Mouse (Mus musculus): ENCODE results near the gene Spred1. TPM values are rescaled to one million over a fixed set of nuclear protein-coding genes. Genes with fewer than 3 reads are reported as not detected.

Gene Spred1
- polyA plus RNA-seq, 1 experiment from 2014 or later = 6.5 TPM

DNA sequence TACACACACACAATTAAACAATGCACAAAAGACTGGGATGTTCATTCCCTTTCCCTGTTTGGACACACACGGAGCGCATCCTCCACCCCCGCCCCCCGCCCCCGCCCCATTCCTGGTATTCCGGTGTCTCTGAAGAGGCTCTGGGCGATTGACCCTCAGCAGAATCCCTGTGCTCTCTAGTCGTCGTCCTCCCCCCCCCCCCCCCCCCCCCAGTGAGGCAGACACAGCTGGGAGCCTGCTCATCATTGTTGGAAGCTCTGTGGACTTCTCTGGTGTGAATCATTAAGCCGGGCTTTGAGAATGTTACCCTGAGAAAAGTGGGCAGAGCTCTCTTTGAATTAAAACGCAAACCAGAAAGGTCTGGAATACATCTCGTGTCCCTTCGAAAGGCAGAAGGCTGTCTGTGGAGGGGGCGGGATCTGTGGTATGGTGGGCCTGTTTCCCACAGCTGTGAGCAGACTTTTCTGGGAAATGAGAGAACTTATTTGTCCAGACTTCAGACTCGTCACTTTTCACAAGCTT, 96.6 kb downstream of the Spred1 start:
- H3K4me1 ChIP-seq (ENCODE audit: control insufficient read depth, insufficient read depth, low read length) = peaks cover 5% of the 10 kb centered on the region; the same call in 1 of the 2 replicates
- no peaks in the 10 kb centered on the region for H3K36me3 ChIP-seq (ENCODE audit: control insufficient read depth, insufficient read depth, low read length)
- peak; percentile 82; the same call in 1 of the 2 replicates for ATAC-seq (ENCODE audit: insufficient read depth, low FRiP score)
- H3K4me2 ChIP-seq (ENCODE audit: low read depth, low read length) = peak overlapping the region; percentile 36
- H3K27me3 ChIP-seq (ENCODE audit: control insufficient read depth, insufficient read depth, low read length) = no peaks in the 10 kb centered on the region
- peak overlapping the region; percentile 68 for H3K27ac ChIP-seq (ENCODE audit: low read length)
- H3K4me3 ChIP-seq (replicated peaks; ENCODE audit: low read length) = no peak overlapping the region
- H3K9me3 ChIP-seq (replicated peaks; ENCODE audit: control insufficient read depth, low read length) = no peaks in the 10 kb centered on the region
- 12% methylated on average over 15 of the region's 15 CpGs for WGBS
- 0 out of 2 replicates have a peak overlapping the region, but pooled peaks have one; percentile 11 for H3K9ac ChIP-seq (ENCODE audit: low read length)

DNA sequence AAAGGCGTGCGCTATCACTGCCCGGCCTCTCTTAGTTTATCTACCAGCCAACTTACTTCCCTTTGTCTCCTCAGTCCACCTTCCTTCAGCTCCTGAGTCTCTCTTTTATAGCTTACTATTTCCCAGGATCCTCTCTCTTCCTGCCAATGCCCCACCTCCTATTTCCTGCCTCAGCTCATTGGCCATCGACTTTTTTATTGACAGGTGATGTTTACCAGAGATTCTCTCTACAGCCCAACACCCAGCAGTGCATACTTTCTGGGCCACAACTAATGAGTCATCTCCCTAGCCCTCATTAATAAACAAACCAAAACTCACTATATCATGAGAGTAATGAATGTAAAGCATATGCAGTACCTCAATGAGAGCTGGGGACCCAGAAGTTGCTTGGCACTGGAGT, 98.4 kb downstream of the Spred1 start:
- H3K36me3 ChIP-seq (ENCODE audit: control insufficient read depth, insufficient read depth, low read length) = no peaks in the 10 kb centered on the region
- no peak overlapping the region for H3K9ac ChIP-seq (ENCODE audit: low read length)
- H3K9me3 ChIP-seq (replicated peaks; ENCODE audit: control insufficient read depth, low read length) = no peaks in the 10 kb centered on the region
- 92% methylated on average over 4 of the region's 4 CpGs for WGBS
- H3K4me2 ChIP-seq (ENCODE audit: low read depth, low read length) = no peak overlapping the region
- H3K27me3 ChIP-seq (ENCODE audit: control insufficient read depth, insufficient read depth, low read length) = no peaks in the 10 kb centered on the region
- no peak for ATAC-seq (ENCODE audit: insufficient read depth, low FRiP score)
- H3K4me3 ChIP-seq (replicated peaks; ENCODE audit: low read length) = no peak overlapping the region
- H3K27ac ChIP-seq (ENCODE audit: low read length) = no peak overlapping the region
- peaks cover 5% of the 10 kb centered on the region; the same call in 1 of the 2 replicates for H3K4me1 ChIP-seq (ENCODE audit: control insufficient read depth, insufficient read depth, low read length)

DNA sequence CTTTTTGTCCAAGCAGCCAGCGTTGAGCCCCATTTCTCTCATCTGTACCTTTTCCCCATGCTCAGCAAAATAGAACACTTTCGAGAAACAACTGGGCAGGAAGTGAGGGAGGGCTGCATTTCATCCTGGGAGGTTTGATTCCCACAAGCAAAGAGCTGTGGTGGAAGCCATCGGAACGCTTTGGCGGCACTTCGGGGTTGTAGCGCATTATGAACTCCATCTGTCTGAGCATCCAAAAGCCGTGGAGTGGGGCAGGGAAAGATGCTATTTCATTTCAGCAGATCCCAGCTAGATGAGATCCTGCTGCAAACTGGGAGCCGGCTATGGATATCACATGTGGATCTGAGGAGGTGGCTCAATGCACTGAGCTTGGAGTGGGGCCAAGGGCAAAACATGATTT, 101.5 kb downstream of the Spred1 start:
- no peak overlapping the region for H3K4me3 ChIP-seq (replicated peaks; ENCODE audit: low read length)
- no peaks in the 10 kb centered on the region for H3K9me3 ChIP-seq (replicated peaks; ENCODE audit: control insufficient read depth, low read length)
- WGBS = 67% methylated on average over 9 of the region's 9 CpGs
- no peak for ATAC-seq (ENCODE audit: insufficient read depth, low FRiP score)
- no peak overlapping the region for H3K9ac ChIP-seq (ENCODE audit: low read length)
- H3K36me3 ChIP-seq (ENCODE audit: control insufficient read depth, insufficient read depth, low read length) = no peaks in the 10 kb centered on the region
- no peak overlapping the region for H3K4me2 ChIP-seq (ENCODE audit: low read depth, low read length)
- peak overlapping the region; percentile 31; the same call in 1 of the 2 replicates for H3K27ac ChIP-seq (ENCODE audit: low read length)
- no peaks in the 10 kb centered on the region for H3K27me3 ChIP-seq (ENCODE audit: control insufficient read depth, insufficient read depth, low read length)
- peaks cover 4% of the 10 kb centered on the region; the same call in 1 of the 2 replicates for H3K4me1 ChIP-seq (ENCODE audit: control insufficient read depth, insufficient read depth, low read length)

DNA sequence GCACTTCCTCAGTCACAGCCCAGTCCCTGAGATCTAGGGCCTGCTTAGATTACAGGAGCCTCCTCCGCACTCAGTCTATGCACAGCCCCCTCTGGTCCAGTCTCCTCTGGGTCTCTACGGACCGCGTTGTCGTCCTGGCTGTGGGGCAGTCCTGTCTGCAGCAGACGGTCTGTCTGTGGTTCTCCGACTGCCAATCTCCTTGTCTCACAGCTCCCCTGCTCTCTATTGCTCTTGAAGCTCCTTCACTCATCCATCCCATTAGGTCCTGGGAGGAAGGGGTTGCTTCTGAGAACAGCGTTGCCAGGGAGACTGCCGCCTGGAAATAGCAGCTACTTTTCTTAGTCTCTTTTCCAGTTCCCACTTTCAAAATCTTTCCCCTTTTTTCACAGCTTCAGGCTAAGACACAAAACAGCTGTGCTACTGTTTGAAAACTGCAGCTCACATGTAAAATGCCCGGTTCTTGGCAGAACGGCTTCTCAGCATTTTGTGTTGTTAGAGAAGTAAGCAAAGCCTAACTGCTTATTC, 107.5 kb downstream of the Spred1 start:
- H3K36me3 ChIP-seq (ENCODE audit: control insufficient read depth, insufficient read depth, low read length) = no peaks in the 10 kb centered on the region
- peak; percentile 40; the same call in 1 of the 2 replicates for ATAC-seq (ENCODE audit: insufficient read depth, low FRiP score)
- no peak overlapping the region; the same call in 1 of the 2 replicates for H3K27ac ChIP-seq (ENCODE audit: low read length)
- no peaks in the 10 kb centered on the region for H3K27me3 ChIP-seq (ENCODE audit: control insufficient read depth, insufficient read depth, low read length)
- peaks cover 4% of the 10 kb centered on the region; the same call in 1 of the 2 replicates for H3K4me1 ChIP-seq (ENCODE audit: control insufficient read depth, insufficient read depth, low read length)
- peak overlapping the region; percentile 4; the same call in 1 of the 2 replicates for H3K4me2 ChIP-seq (ENCODE audit: low read depth, low read length)
- no peak overlapping the region for H3K4me3 ChIP-seq (replicated peaks; ENCODE audit: low read length)
- H3K9ac ChIP-seq (ENCODE audit: low read length) = no peak overlapping the region
- H3K9me3 ChIP-seq (replicated peaks; ENCODE audit: control insufficient read depth, low read length) = no peaks in the 10 kb centered on the region
- WGBS = 40% methylated on average over 11 of the region's 11 CpGs

DNA sequence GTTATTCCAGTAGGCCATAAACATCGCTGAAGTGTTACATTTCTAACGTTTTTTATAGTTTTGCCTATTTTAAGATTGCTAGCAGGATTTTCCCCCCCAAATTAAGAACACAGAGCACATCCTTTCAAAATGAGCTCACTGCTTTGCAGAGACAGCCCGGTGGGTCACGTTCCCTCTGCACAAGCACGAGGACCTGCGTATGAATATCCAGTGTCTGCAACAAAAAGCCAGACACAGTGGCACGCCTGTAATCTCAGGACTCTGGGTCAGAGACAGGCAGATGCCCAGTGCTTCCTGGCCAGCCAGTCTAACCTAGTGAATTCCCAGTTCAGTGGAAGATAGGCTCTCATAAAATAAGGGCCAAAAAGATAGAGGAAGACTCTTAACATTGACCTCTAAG, 109.1 kb downstream of the Spred1 start:
- H3K4me2 ChIP-seq (ENCODE audit: low read depth, low read length) = no peak overlapping the region
- H3K4me3 ChIP-seq (replicated peaks; ENCODE audit: low read length) = no peak overlapping the region
- H3K9me3 ChIP-seq (replicated peaks; ENCODE audit: control insufficient read depth, low read length) = no peaks in the 10 kb centered on the region
- no peak overlapping the region for H3K27ac ChIP-seq (ENCODE audit: low read length)
- 86% methylated on average over 7 of the region's 7 CpGs for WGBS
- H3K27me3 ChIP-seq (ENCODE audit: control insufficient read depth, insufficient read depth, low read length) = 0 out of 2 replicates have a peak, but pooled peaks cover 7% of the 10 kb centered on the region
- no peak overlapping the region for H3K9ac ChIP-seq (ENCODE audit: low read length)
- peaks cover 4% of the 10 kb centered on the region; the same call in 1 of the 2 replicates for H3K4me1 ChIP-seq (ENCODE audit: control insufficient read depth, insufficient read depth, low read length)
- H3K36me3 ChIP-seq (ENCODE audit: control insufficient read depth, insufficient read depth, low read length) = no peaks in the 10 kb centered on the region
- no peak for ATAC-seq (ENCODE audit: insufficient read depth, low FRiP score)

DNA sequence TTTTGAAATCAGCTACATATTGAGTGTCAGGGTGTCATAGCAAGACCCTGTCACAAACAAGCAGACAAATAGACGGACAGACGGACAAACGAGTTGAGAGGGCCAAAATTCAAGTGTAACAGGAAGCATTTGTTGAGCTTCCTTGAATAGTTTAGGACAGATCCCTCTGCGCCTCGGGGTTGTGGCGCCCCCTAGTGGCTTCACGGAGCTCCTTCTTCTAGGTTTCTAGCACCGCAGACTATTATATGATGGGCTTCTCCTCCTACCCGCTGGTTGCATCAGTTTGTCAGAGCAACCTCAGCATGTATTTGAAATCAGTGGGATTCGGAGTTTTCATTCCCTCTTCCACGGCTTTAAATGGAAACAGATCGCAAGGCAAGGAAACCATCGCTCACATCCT, 110.1 kb downstream of the Spred1 start:
- Histone ChIP-seq H3K4me1 (ENCODE audit: control insufficient read depth, insufficient read depth, low read length) (peaks cover 4% of the 10 kb centered on the region; the same call in 1 of the 2 replicates), H3K4me2 (ENCODE audit: low read depth, low read length) (no peak overlapping the region), H3K9me3 (replicated peaks; ENCODE audit: control insufficient read depth, low read length) (no peaks in the 10 kb centered on the region), H3K27me3 (ENCODE audit: control insufficient read depth, insufficient read depth, low read length) (0 out of 2 replicates have a peak, but pooled peaks cover 8% of the 10 kb centered on the region), H3K9ac (ENCODE audit: low read length) (peak overlapping the region; percentile 6; the same call in 1 of the 2 replicates), H3K27ac (ENCODE audit: low read length) (no peak overlapping the region), H3K36me3 (ENCODE audit: control insufficient read depth, insufficient read depth, low read length) (no peaks in the 10 kb centered on the region), H3K4me3 (replicated peaks; ENCODE audit: low read length) (no peak overlapping the region)
- ATAC-seq (ENCODE audit: insufficient read depth, low FRiP score) = peak; percentile 53; the same call in 1 of the 2 replicates
- WGBS = 6% methylated on average over 13 of the region's 13 CpGs

MicroRNA genes within 50 kb of the gene (microRNA counts, 519-probe panel; counts per million panel counts)
- microRNA mmu-miR-674 = 2,591 counts per million, percentile 56 among the panel's probes with 10 or more counts

Small RNAs within 50 kb of the gene (microRNA-seq; reads per million reads assigned to microRNA genes)
- 875 reads per million, percentile 75 among the genes with 10 or more reads in this experiment for gene Mir674

Other genes with a start within 250 kb of the Spred1 start
- gene Tmco5, start 242.7 kb upstream of the Spred1 start, polyA plus RNA-seq (2015; fragmentation: Nextera tagmentation; extraction: Ambion mirVana) = not detected in 2 replicates
- 5.3 and 7.4 TPM in 2 replicates for gene Fam98b, start 128.4 kb downstream of the Spred1 start, polyA plus RNA-seq (2015; fragmentation: Nextera tagmentation; extraction: Ambion mirVana)
- 2.6 and 2.9 TPM in 2 replicates for gene Rasgrp1, start 221.6 kb downstream of the Spred1 start, polyA plus RNA-seq (2015; fragmentation: Nextera tagmentation; extraction: Ambion mirVana)